Mouse (Mus musculus): ENCODE results near the gene Tiprl. TPM values are rescaled to one million over a fixed set of nuclear protein-coding genes. Genes with fewer than 3 reads are reported as not detected.

The Tiprl gene
- total RNA-seq, 2 experiments from 2014 or later = 51.6 to 61.5 TPM

DNA sequence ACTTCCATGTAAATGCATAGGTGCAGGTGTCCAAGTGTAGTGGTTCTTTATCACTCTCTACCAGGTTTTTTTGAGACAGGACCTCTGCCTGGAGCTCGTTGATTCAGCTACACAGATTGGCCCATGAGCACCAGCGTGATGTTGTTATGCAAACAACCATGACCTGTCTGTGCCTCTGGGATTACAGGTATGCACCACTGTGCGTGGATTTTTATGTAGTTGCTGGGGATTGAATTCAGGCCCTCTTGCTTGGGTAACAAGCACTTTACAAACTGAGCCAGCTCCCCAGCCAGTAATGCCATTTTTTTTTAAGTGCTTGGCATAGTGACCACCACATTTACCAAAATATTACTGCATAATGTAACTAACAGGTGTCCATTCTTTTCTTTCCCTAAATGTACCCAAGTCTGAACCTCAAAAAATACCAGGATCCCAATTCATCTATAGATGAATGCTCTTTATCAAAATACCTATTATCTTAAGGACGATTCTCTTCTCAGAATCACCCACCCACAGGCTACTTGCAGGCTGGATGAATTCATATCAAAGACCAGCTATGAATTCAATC is 35.3 kb downstream of the Tiprl start:
- no peak for DNase-seq

DNA sequence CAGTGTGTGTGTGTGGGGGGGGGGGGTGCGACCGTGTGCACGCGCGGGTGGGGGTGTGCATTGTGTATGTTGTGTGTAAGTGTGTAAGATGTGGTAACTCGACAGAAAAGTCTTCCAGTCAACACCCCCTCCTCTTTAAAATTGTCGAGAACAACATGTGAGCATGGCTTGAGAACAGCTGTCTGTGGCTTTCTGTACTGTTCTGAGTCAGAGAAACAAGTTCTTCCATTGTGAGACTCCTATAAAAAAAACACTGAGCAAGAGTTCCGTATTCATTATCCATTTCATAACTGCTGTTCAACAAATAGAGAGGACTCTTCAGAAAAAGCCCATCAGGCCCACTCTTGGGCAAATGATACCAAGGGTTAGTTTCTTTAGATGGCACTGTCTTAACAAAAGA is 36.0 kb downstream of the Tiprl start:
- no peak for DNase-seq

DNA sequence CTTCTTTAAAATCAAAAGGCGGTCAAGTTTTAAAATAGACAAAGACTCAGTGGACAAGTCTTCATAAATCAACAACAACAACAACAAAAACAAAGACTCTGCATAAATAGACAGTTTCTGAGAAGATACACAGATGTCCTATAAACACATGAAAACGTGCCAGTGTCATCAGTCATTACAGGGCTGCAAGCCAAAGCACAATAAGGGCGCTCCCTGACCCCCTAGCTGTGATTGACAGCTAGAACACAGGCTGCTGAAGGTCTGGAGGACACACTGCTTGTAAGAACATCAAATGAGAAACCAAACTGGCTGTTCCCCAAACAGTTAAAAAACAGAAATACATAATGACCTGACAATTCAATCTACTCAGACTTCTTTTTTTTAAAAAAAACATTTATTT is 37.2 kb downstream of the Tiprl start:
- no peak for DNase-seq

DNA sequence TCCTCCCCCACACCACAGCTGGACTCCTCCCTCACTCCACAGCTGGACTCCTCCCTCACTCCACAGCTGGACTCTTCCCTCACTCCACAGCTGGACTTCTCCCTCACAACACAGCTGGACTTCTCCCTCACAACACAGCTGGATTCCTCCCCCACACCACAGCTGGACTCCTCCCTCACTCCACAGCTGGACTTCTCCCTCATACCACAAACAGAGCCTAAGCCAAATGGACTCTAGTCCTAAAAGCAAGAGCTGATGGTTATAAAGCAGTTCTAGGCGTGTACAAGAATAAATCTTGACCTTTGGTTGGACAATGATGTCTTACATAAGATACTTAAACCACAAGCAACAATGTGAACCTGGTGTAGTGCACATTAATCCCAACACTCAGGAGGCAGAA is 37.8 kb downstream of the Tiprl start:
- no peak for DNase-seq

DNA sequence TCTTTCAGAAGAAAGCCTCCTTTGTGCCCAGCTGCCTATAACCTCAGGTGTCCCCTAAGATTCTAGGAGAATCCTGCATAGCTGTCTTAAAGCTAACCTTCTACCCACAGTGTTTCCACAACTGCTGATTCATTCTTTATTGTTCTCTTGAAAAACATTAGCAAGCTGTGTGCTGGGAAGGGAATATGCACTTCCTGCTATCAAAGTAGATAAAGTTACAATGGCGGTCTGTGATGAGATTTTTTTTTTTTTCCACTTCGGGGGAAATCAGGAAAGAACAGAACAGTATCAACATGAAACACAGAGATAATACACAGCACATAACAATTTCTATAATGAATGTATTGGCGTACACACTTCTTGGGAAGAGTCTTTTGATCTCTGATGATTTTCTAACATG is 38.9 kb downstream of the Tiprl start:
- no peak for DNase-seq

DNA sequence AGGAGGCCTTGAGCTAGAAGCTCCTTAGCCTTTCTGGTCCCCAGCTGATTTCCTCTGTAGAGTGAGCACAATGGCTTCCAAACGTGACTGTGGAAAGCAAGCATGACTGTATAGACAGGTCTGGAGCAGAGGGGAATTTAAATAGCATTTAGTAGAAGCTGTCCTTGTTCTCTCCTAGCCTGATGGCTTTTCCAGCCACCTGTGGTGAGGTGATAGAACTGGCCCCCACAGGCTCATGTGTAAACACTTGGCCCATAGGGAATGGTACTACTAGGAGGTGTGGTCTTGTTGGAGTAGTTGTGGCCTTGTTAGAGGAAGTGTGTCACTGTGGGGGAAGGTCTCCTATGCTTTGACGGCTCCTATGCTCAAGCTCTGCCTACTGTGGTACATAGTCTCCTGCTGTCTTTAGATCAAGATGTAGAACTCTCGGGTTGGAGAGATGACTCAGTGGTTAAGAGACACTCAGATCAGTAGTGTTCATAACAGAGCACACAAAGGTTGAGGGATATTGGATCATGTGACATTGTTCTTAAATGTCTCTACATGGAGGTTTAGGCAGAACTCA is 41.3 kb downstream of the Tiprl start:
- DNase-seq = no peak

DNA sequence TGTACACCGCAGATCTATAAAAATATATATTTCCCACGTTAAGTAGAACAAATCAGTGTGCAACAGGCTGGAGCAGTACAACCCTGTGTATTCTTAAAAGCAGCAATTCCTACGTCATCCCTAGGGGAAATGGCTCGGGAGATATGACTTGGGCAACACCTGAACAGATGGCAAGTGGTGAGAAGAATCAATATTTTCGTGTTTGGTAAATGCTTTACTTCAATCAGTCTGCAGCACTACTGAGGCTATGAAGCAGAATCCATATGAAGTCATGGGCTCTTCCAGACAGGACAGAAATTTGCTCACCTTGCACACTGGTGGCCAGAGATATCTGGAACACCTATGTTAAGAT is 42.2 kb downstream of the Tiprl start:
- DNase-seq = no peak

DNA sequence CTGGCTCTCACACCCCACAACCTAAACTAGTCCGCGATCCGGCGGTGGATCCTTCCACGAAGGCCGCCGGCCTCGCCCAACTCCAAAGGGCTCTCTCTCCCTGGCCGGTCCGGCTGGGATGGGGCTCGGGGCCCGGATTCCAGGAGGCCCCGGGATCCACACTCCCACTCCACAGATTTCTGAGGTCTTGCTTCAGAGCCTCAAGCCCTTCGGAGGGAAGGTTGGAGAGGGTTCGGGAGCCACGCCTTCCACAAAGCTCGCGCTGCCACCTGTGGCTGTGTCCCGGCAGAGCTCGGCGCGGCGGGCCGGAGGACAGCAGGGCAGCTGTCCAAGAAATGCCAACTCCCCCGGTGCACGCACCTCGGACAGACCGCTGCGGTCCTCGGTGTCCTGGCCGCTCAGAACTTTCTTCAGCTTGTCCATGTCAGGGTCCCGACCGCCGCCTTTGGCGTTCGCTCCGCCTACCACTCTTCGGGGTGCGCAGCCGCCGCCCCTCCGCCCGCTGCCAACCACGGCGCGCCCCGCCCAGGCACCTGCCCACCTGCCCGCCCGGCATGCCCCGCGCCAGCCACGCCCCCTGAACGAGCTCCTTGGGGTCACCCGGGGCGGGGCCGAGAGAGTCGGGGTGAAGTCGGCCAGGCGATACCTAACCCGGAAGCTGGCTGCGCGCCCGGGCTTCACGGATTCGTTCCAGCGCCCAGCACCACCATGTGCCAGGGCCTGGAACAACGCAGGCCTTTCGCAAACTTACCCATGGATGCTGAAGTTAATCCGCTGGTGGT is 42.7 kb downstream of the Tiprl start, which contains the start of gene Sft2d2:
TSS of gene Sft2d2 (minus strand) at position 559 of the 782 bp plus-strand sequence.
- DNase-seq = peak; percentile 95

DNA sequence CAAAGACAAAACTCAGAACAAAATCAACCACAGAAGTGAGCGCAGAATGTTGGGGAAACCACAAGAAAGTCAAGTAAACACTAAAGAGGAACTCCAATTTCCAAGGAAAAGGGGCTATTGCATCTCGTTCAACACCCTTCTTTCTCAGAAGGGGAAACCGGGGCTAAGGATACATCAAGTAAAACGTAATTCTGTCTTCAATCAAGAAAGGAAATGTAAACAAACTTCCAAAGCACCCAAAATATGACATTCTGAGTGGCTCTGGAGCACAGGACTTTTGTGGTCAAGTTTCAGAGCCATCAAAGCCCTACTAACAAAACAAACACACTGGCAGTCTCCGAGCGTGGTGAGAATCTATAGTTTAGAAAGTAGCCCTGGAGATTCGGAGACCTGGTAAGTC is 43.4 kb downstream of the Tiprl start:
- DNase-seq = no peak

DNA sequence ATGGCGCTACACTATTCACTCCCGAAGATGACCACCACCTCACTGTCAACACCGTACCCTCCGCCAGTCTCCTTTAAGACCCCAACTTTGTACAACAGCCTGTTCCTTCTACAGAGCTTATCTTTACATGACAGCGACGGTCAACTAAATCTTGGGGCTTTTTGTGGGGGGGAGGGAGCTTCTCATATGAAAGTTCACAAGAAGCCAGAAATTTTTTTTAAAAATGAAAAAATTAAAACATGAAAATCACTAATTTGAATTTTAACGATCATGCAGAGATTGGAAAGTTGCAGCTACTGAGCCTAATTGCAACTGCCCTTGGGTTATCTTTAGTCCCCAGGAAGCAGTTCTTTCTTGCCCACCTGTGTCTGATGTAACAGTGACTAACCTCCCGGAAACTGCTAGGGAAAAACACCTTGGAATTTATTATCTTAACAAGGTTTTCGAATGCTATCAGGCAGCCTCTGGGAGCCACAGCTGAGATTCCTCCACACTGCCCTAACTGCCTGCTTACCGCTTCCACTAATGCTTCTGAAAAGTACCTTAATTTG is 44.0 kb downstream of the Tiprl start:
- no peak for DNase-seq

DNA sequence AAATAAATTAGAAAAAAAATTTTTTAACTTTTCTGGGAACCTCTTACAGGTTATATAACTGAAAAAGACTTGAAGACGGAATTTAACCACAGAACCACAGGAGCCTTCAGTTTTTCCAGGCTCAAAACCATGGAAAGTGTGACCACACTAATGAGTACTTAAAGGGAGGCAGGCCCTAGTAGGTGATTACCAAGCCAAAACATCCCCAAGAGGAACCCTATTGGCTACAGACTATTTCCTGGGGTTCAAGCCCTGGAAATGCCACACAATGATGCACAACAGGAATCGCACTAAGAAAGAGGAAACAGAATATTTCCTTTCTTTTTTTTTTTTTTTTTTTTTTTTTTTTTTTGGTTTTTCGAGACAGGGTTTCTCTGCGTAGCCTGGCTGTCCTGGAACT is 44.7 kb downstream of the Tiprl start:
- DNase-seq = no peak

DNA sequence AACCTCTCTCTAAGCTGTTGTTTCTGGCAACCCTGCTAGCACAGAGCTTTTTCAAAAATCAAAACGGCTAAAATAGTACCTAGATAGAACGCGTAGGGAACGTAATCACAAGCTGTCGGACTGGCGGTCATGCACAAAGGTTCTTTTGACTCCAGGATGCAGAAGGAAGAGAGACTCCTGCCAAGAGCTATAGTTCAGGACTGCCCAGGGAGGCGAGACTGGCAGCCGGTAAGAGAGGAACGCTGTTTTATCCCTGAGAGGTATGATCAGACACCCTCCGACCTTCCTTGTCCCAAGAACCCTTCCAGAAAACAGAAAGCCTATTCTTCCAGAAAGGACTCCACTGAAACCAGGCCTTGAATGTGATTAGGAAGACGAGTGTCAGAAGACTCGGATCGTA is 45.2 kb downstream of the Tiprl start:
- no peak for DNase-seq

DNA sequence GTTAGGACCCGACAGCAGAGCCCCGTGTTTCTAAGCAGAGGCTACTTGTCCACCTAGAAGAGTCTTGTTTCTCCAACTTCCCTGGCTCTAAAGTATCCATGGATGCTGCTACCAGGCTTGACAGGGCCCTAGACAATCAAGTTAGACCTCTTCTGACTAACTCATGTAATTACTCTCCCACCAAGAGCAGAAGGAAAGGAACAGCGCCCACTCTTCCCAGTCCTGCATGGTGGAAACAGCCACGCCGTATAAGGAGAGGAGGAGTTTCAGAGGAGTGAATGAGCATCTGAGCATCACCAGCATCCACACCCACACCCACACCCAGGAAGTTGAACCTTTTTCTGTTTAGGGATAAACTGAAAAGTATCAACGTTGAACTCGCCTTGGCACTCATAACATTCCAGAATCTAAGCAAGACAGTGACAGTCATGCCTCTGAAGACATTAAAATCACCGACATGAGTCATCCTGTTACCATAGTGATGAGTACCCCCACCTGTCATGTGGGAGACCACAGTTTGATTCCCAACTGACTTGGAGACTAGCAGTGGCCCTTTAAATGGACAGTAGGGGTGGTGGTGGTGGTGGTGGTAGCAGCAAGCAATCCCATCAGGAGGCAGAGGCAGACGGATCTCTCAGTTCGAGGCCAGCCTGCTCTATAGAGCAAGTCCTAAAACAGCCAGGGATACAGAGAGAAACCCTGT is 46.1 kb downstream of the Tiprl start:
- no peak for DNase-seq

DNA sequence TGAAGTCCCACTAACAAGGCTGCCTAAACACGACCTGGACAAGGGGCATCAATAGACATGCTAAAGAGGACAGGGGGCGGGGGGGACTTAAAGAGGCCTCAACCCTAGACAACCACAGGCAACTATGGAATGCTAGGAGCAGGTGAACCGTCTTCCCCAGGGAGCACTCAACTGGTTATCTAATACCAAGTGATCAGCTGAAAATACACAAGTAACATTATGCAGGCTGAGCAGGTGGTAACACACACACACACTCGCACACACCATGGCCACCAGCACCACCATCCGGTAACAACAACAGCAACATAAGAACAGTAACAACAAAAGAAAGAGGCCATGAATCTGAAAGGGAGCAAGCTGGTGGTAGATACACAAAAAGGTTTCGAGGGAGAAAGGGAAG is 46.7 kb downstream of the Tiprl start:
- DNase-seq = no peak

DNA sequence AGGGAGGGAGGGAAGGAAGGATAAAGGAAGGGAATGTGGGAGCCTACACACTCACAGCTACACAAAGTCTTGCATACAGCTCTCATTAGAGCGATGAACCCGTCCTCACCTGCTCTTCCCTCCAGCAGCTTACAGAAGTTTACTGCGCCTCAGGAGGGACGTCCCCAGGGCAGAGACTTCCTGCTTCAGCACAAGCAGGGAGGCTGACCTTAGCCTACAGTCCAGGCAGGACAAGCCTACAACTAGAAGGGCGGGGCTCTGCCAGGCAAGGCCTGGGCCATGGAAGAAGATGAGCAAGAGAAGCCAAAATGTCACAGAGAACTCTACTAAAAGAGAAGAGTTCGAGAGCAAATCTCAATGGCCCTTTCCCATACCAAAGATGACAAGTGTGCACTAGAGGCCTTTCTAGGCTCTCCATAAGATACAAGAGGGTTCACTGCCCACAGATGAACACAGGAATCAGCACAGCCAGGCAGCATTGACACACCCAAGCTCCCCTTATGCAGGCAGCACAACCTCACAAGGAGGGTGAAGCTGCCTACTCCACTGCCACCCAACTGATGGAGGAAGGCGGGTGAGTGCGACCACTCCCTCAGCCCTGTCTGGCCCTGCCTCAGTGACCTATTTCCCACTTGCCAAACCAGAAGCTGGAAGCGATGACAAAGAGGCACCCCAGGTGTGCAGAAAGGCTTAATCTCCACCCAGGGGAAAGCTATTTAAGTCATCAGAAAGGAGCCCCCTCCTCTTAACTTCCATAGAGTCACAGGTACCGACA is 47.8 kb downstream of the Tiprl start:
- no peak for DNase-seq

DNA sequence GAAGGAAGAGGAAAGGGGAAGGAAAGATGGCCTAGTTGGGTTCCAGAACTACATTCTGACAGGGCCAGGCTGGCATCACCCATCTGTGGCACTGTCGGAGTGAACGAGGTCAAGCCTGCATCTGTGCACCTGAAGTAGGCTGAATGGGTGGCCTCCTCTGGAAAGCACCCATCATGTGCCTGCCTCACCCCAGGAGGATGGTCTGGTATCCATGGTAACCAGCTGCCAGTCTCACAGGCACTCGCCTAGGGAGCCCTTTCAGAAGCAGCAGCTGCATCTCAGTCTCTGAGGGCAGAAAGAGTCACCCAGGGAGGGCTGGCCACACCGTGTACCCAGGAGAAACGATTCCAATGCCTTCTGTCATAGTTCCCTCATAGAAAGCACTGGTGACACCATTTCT is 49.4 kb downstream of the Tiprl start:
- no peak for DNase-seq

DNA sequence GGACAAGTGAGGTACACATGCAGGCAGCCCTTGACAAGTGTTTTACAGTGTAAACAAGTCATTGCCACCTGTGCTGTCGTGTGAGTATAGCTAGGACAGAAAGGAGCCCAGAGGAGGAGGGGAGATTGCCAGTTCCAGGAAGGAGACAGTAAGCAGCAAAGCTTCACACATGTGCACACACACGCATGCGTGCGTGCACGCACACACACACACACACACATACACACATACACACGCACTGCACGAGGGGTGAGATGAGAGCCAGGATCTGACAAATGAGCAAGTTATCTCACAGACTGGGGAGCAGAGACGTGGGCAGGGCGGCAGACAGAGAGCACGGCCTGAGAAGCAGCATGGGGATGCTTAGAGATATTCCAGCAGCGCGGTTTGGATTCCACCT is 50.3 kb downstream of the Tiprl start:
- DNase-seq = no peak

DNA sequence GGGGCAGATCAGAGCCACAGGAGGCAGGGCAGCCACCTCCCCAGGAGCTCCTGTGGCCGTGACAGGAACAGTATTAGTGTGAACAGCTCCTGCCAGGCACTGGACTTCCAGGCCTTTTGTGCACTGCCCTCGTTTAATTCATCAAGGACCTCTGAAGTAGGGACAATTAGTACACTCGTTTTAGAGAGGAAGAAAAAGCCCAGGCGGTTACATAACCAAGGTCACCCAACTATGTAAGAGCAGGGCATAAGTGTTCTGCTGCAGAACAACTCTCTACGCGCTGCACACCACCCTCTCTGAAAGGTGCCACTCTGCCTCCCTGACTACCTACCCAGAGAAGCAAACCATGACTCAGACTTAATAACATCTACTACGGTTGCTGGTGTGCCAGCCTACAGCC is 51.7 kb downstream of the Tiprl start:
- peak; percentile 32 for DNase-seq

DNA sequence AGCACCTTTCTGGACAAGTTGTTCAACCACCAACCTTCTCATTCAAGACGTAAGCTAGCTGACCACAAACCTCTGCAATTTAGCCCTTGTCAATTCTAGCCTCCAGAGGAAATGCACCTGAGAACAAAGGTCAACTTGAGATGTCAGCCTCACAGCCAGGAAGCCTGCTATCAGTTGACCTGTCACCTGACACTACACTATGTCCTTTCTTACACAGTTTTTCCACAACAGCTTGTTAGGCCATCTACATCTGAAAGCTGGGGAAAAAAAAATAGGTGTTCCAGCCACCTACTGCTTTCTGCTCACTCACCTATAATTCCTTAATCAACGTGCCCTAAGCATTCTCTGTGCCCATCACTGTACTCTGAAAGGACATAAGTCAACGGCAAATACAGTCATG is 52.6 kb downstream of the Tiprl start:
- DNase-seq = no peak

DNA sequence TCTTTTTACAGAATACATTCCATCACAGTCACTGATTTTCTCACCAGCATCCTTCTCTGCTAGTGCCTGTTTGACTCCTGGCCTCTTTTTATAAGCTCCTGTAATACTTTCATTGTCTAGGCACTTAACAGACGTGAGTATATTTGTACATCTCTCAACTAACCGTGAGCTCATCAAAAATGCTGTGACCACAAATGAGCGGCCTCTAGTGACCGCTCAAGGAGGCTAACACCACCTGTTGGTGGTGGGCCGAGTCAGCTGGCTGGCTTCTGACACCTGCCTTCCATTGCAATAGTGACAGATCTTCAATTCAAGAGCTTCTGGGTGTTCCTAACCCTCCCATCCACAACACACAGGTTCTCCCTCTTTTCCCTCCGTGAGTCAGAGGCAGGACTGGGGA is 53.4 kb downstream of the Tiprl start:
- DNase-seq = no peak

DNA sequence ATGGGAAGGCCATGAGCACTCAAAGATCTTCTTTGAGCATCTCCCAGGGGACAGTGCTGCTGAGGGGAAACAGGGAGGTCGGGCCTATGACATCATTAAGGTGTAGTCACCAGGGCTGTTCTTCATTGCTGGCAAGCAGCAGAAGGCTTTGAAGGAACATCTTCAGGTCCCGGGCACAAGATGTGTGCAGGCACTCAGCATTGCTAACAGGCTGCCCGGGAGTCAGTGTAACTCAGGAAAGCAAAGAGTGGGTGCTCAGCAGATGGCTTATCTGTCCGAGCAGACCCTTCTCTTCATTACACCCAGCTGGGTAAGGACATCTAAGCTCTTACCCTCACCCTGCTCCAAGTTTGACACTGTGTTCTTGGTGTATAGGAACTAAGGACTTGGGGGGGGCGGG is 57.5 kb downstream of the Tiprl start:
- no peak for DNase-seq

DNA sequence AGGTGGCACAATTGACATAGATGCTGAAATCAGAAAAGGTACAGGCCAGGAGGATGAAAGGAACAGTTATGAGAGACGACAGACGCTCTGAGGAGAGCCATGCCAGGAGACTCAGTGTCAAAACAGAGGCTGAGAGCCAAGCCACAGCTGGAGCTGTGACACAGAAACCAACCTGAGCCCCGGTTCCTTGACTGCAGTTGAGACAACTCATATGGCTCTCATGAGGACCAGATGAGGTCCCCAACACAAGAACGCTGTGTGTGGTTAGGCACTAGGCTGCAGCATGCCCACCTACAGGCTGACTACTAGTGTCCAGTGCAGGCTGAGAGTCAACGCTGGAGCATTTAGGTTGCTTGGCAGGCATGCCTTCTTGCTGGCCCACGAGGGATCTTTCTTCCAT is 58.7 kb downstream of the Tiprl start:
- DNase-seq = no peak
